Mouse (Mus musculus): Measurements from ENCODE around the gene Tti1.

DNA sequence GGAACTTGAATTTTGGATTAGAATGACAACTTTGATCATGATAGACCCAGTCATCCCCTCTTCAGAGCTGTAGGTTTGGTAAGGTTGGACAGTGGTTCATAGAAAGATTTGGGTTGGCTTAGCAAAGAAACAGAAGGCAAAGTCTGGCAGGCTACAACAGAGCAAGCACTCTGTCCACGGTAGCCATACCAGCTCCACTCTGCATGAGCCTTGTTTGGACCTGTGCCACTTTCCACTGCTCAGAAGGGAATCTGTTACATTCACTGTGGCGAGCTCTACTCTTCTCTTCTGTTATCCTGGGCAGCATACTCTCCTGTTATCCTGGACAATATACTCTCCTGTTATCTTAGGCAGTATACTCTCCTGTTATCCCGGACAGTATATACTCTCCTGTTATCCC, 29.4 kb downstream of the Tti1 start:
- TF ChIP-seq CTCF (IDR thresholded peaks at IDR 0.05; ENCODE audit: extremely low read depth, insufficient read depth, low read length) (no peak), POLR2A (IDR thresholded peaks at IDR 0.05; ENCODE audit: extremely low read depth, insufficient read depth, low read length) (no peak)
